Comparison of ENCODE assay signal across 16 mouse cellular contexts in the genomic region with DNA sequence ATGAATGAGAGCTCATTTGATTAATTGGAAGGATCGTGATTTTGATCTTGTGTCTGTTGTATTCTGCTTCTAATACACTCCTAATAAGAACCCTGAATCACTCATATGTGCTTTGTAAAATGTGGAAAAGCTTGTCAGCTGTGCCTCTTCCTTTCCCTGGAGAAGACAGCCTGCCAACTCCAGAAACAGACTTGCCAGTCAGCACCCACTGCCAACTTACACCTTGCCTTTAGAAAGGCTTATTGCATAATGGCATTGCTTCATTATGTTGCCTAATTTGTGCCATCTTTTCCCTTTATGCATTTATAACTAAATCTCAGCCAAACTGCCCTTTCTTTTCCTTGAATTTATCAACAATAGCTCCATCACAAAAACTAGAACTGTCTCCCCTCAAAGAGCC.
DNase-seq lines count a peak whose midpoint lies in the region; TF ChIP-seq lines count a peak whose summit lies in the region.
"Had no signal": no experiment of that assay in that cellular context is flagged by ENCODE, and none has a peak within 500 bp of the region (broad histone marks: within the 10 kb centered on the region; RNA-seq: fewer than 3 reads in every experiment).

No protein-coding gene starts in this region.

- TF ChIP-seq CTCF in cerebellum, adult 2 months (IDR thresholded peaks at IDR 0.05; ENCODE audit: borderline replicate concordance, insufficient read depth, low read depth, low read length), result no peak

- H3K27ac ChIP-seq in cerebellum, adult 2 months (ENCODE audit: insufficient read depth, low read length), result no peak overlapping the region
- H3K27ac ChIP-seq: embryonic facial prominence, embryonic 13.5 days; heart, adult 2 months; limb, embryonic 15.5 days; midbrain, embryonic 15.5 days; neural tube, embryonic 12.5 days had no signal

- DNase-seq in cerebellum, adult 2 months, result peak; percentile 8 to 67
- no peak for DNase-seq in cerebellum, adult 11 months
- DNase-seq in frontal cortex, postnatal 36 days (ENCODE audit: low spot score in 2 of 2), result peak; percentile 3 to 23
- no peak for DNase-seq in frontal cortex, postnatal 14 days (ENCODE audit: low spot score in 2 of 2)
- DNase-seq in brain, adult 2 months (ENCODE audit: low read depth, low spot score), result peak; percentile 70
- peak; percentile 35 to 55 for DNase-seq in layer of hippocampus, adult 18-20 months (ENCODE audit: low spot score in 2 of 2)
- DNase-seq in heart, adult 18-20 months, result no peak
- no peak for DNase-seq in testis, postnatal 10 days (ENCODE audit: low spot score)
- DNase-seq: heart, adult 2 months; kidney, adult 9 months; lung, embryonic 14.5 days; thymus, adult 18-20 months had no signal

- no peaks in the 10 kb centered on the region for H3K4me1 ChIP-seq in cerebellum, adult 2 months (ENCODE audit: control insufficient read depth, insufficient read depth, low read length)
- H3K4me1 ChIP-seq: embryonic facial prominence, embryonic 13.5 days; limb, embryonic 15.5 days; midbrain, embryonic 15.5 days; neural tube, embryonic 12.5 days had no signal

- WGBS in cerebellum, adult 2 months, result 23% methylated on average over 1 of the region's 1 CpGs

- no peak for TF ChIP-seq POLR2A in cerebellum, adult 2 months (IDR thresholded peaks at IDR 0.05; ENCODE audit: borderline replicate concordance, insufficient read depth, low read length)

- H3K27me3 ChIP-seq in cerebellum, adult 2 months (ENCODE audit: control insufficient read depth, insufficient read depth, low read length), result no peaks in the 10 kb centered on the region
- H3K27me3 ChIP-seq: embryonic facial prominence, embryonic 13.5 days; limb, embryonic 15.5 days; midbrain, embryonic 15.5 days; neural tube, embryonic 12.5 days had no signal

- no peak overlapping the region for H3K4me3 ChIP-seq in cerebellum, adult 2 months (replicated peaks; ENCODE audit: insufficient read depth, low read depth, low read length)
- H3K4me3 ChIP-seq: embryonic facial prominence, embryonic 13.5 days; heart, adult 2 months; limb, embryonic 15.5 days; midbrain, embryonic 15.5 days; neural tube, embryonic 12.5 days had no signal

Comparison
In these comparisons a context has a peak if more than half of its experiments do, and no peak if none do; other contexts are left out.
1. DNase-seq: peak in cerebellum, adult 2 months (2 of 2), frontal cortex, postnatal 36 days (2 of 2), brain, adult 2 months (single experiment) and layer of hippocampus, adult 18-20 months (2 of 2); none in cerebellum, adult 11 months (single experiment), frontal cortex, postnatal 14 days (0 of 2), heart, adult 18-20 months (0 of 2) and testis, postnatal 10 days (single experiment).